Mouse (Mus musculus): ENCODE data around the gene Rgsl1. TPM values are rescaled to one million over a fixed set of nuclear protein-coding genes. Genes with fewer than 3 reads are reported as not detected.
A peak's percentile ranks its signal among the peaks of the same experiment; 100 is the strongest.

Rgsl1 gene
- polyA plus RNA-seq, 1 experiment from 2014 or later, result not detected

GRCm38 (mm10) chr1:153739437-153740015 is 104.4 kb downstream of the Rgsl1 start:
- 16% methylated on average over 13 of the region's 13 CpGs for WGBS (ENCODE audit: insufficient replicate concordance)
- H3K4me1 ChIP-seq (replicated peaks), result no peaks in the 10 kb centered on the region
- ATAC-seq (ENCODE audit: low read depth), result no peak
- no peak overlapping the region for H3K9ac ChIP-seq
- H3K9me3 ChIP-seq (replicated peaks), result no peaks in the 10 kb centered on the region
- no peak for DNase-seq
- H3K27ac ChIP-seq, result no peak overlapping the region
- no peaks in the 10 kb centered on the region for H3K36me3 ChIP-seq
- peak overlapping the region; percentile 31 for H3K4me3 ChIP-seq (replicated peaks)
- peaks cover 52% of the 10 kb centered on the region for H3K27me3 ChIP-seq
- H3K4me2 ChIP-seq, result peak overlapping the region; percentile 50

DNA sequence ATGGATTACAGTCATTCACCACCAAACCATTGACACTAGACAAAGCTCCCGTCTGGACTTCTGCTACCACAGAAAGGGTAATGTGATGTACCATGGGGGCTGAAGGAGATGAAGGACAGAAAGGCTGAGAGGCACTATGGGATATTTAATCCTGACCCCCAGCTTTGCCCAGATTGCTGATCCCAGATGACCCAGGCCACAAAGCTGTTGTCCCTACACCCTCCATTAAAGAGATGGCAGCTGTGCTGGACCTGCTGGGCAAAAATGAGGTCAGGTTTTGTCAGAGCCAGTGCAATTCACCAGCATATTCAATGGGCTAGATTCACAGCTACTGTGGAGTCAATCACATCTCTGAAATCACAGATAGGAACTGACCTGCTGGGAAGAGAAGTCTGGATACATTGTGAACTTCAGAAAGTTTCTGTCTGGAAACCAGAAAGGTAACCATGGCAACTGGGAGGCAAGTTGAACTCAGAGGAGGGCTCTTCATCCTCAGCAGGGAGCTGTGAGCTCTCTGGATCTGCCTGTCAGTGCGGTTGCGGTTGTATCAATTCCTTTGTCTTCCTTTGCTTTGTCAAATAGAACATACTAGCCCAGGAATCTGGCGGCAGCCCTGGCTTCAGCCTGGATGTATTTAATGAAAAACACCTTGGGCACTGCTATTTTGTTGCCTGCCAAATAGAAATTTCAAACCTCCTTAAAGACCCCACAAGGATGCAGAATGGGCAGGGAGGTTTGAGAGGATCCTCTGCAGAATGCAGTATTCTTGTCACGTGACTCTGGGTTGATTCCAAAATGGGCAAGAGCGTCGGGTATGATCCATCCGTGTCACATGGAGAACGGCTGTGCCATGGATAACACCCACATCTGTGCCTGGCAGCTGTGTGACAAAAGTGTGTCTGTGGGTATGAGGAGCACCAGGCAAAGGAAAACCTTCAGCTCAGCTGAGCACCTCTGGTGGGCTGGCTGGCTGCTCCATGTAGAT is 106.5 kb downstream of the Rgsl1 start:
- ATAC-seq (ENCODE audit: low read depth) (no peak), DNase-seq (no peak)
- H3K4me2 ChIP-seq, result no peak overlapping the region
- H3K27me3 ChIP-seq, result peaks cover 52% of the 10 kb centered on the region
- no peak overlapping the region for H3K9ac ChIP-seq
- 49% methylated on average over 9 of the region's 9 CpGs for WGBS (ENCODE audit: insufficient replicate concordance)
- H3K4me3 ChIP-seq (replicated peaks), result no peak overlapping the region
- H3K9me3 ChIP-seq (replicated peaks), result no peaks in the 10 kb centered on the region
- H3K4me1 ChIP-seq (replicated peaks), result no peaks in the 10 kb centered on the region
- no peak overlapping the region for H3K27ac ChIP-seq
- no peaks in the 10 kb centered on the region for H3K36me3 ChIP-seq

DNA sequence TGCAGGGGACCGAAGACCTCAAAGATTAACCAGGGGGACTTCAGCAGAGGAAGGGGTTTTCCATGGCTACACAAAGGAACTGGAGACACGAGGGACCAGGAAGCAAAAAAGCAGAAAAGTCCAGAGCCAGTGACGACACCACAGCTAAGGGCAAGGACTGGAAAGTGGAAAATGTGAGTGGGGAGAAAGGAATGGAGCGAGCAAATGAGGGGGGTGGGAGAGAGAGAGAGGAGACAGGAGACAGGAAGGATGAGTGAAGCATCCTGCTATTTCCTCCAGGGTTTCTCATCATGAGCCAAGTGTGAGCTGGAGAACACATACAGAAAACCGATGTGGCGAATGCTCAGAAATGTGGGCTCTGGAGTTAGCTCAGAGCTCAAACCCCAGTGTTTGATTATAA is 107.8 kb downstream of the Rgsl1 start:
- DNase-seq (no peak), ATAC-seq (ENCODE audit: low read depth) (no peak)
- H3K4me3 ChIP-seq (replicated peaks), result no peak overlapping the region
- no peaks in the 10 kb centered on the region for H3K36me3 ChIP-seq
- H3K27ac ChIP-seq, result no peak overlapping the region
- peaks cover 44% of the 10 kb centered on the region for H3K27me3 ChIP-seq
- H3K9me3 ChIP-seq (replicated peaks), result no peaks in the 10 kb centered on the region
- H3K4me1 ChIP-seq (replicated peaks), result no peaks in the 10 kb centered on the region
- H3K9ac ChIP-seq, result no peak overlapping the region
- H3K4me2 ChIP-seq, result no peak overlapping the region
- 51% methylated on average over 6 of the region's 6 CpGs for WGBS (ENCODE audit: insufficient replicate concordance)

GRCm38 (mm10) chr1:153734866-153735265 is 109.1 kb downstream of the Rgsl1 start:
- Histone ChIP-seq H3K9ac (no peak overlapping the region), H3K27ac (no peak overlapping the region), H3K27me3 (peaks cover 31% of the 10 kb centered on the region), H3K36me3 (no peaks in the 10 kb centered on the region), H3K4me1 (replicated peaks) (no peaks in the 10 kb centered on the region), H3K4me3 (replicated peaks) (no peak overlapping the region), H3K9me3 (replicated peaks) (no peaks in the 10 kb centered on the region), H3K4me2 (no peak overlapping the region)
- ATAC-seq (ENCODE audit: low read depth) (no peak), DNase-seq (no peak)
- 51% methylated on average over 4 of the region's 4 CpGs for WGBS (ENCODE audit: insufficient replicate concordance)

DNA sequence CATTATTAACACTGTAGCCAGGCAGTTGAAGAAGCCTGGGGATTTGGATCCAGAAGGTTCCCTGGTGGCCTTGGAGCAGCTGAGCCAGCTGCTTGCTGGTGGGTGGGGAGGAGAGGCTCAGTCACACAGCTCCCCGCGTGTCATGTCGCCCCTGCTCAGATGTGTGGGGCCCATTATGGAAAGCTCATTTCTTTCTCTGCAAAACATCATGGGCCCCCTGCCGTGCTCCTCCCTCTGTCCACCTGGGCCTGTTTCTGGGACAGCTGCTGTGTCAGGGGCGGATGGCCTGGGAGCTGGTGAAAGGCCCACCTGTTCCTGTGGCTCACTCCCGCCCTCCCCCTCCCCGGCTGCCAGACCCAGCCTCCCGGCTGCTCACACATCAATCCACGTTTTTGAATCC is 110.8 kb downstream of the Rgsl1 start:
- no peak overlapping the region for H3K27ac ChIP-seq
- DNase-seq (no peak), ATAC-seq (ENCODE audit: low read depth) (no peak)
- H3K9me3 ChIP-seq (replicated peaks), result no peaks in the 10 kb centered on the region
- no peaks in the 10 kb centered on the region for H3K36me3 ChIP-seq
- H3K9ac ChIP-seq, result no peak overlapping the region
- no peaks in the 10 kb centered on the region for H3K4me1 ChIP-seq (replicated peaks)
- WGBS (ENCODE audit: insufficient replicate concordance), result 51% methylated on average over 9 of the region's 9 CpGs
- no peak overlapping the region for H3K4me3 ChIP-seq (replicated peaks)
- peaks cover 15% of the 10 kb centered on the region for H3K27me3 ChIP-seq
- no peak overlapping the region for H3K4me2 ChIP-seq

DNA sequence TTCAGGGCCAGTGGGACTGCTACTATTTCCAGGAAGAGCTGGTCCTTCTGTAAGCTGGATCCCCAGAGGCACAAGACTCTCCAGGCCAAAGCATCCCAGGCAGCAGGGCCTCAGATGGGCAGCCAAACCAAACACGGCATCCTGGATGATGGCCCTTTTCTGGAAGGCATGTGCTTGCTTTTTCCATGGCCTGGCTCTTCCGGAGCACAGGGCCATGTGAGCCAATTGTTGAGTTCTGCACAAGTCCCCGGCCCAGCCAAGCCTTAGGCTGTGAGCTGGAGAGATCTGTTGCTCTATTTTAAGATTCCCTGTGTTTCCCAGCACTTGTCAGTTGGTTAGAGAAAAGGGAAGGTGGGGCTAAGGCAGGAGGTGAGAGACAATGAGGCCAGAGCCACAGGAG is 113.3 kb downstream of the Rgsl1 start:
- H3K4me3 ChIP-seq (replicated peaks), result no peak overlapping the region

GRCm38 (mm10) chr1:153729806-153730205 is 114.1 kb downstream of the Rgsl1 start:
- WGBS (ENCODE audit: insufficient replicate concordance), result 20% methylated on average over 2 of the region's 2 CpGs
- no peaks in the 10 kb centered on the region for H3K36me3 ChIP-seq
- no peak overlapping the region for H3K27ac ChIP-seq
- H3K4me3 ChIP-seq (replicated peaks), result no peak overlapping the region
- H3K9ac ChIP-seq, result no peak overlapping the region
- no peak for DNase-seq
- no peaks in the 10 kb centered on the region for H3K9me3 ChIP-seq (replicated peaks)
- ATAC-seq (ENCODE audit: low read depth), result no peak
- no peak overlapping the region for H3K4me2 ChIP-seq
- no peaks in the 10 kb centered on the region for H3K27me3 ChIP-seq
- no peaks in the 10 kb centered on the region for H3K4me1 ChIP-seq (replicated peaks)

More for the DNA sequence above, 113.3 kb downstream of the Rgsl1 start:
- H3K27ac ChIP-seq, result no peak overlapping the region
- ATAC-seq (ENCODE audit: low read depth) (no peak), DNase-seq (no peak)
- 49% methylated on average over 3 of the region's 3 CpGs for WGBS (ENCODE audit: insufficient replicate concordance)
- no peaks in the 10 kb centered on the region for H3K36me3 ChIP-seq
- no peak overlapping the region for H3K9ac ChIP-seq
- H3K27me3 ChIP-seq, result no peaks in the 10 kb centered on the region
- no peaks in the 10 kb centered on the region for H3K4me1 ChIP-seq (replicated peaks)
- H3K9me3 ChIP-seq (replicated peaks), result no peaks in the 10 kb centered on the region
- H3K4me2 ChIP-seq, result no peak overlapping the region

Other genes starting within 250 kb of the Rgsl1 start
- 0.07 and 0.09 TPM in 2 replicates for gene Rgs8, start 191.1 kb downstream of the Rgsl1 start, polyA plus RNA-seq (2015; fragmentation: Nextera tagmentation; extraction: Ambion mirVana)
- 0.39 and 0.56 TPM in 2 replicates for gene Rgs16, start 103.8 kb downstream of the Rgsl1 start, polyA plus RNA-seq (2015; fragmentation: Nextera tagmentation; extraction: Ambion mirVana)
- gene Rnasel, start 94.7 kb downstream of the Rgsl1 start, polyA plus RNA-seq (2015; fragmentation: Nextera tagmentation; extraction: Ambion mirVana), result 13.8 and 15.9 TPM in 2 replicates
- 0.10 and 0.17 TPM in 2 replicates for gene Teddm1b, start 30.2 kb upstream of the Rgsl1 start, polyA plus RNA-seq (2015; fragmentation: Nextera tagmentation; extraction: Ambion mirVana)
- gene Teddm1a, start 47.6 kb upstream of the Rgsl1 start, polyA plus RNA-seq (2015; fragmentation: Nextera tagmentation; extraction: Ambion mirVana), result not detected in 2 replicates
- 114 TPM in 2 replicates for gene Glul, start 55.8 kb upstream of the Rgsl1 start, polyA plus RNA-seq (2015; fragmentation: Nextera tagmentation; extraction: Ambion mirVana)
- gene Teddm2, start 56.1 kb upstream of the Rgsl1 start, polyA plus RNA-seq (2015; fragmentation: Nextera tagmentation; extraction: Ambion mirVana), result 0.39 and 0.41 TPM in 2 replicates